8 mouse cellular contexts compared by ENCODE assay signal in genomic region chr7:4690387-4690786, GRCm38 (mm10). TPM values are rescaled to one million over a fixed set of nuclear protein-coding genes. Genes with fewer than 3 reads are reported as not detected.
A peak's percentile ranks its signal among the peaks of the same experiment; 100 is the strongest.
DNase-seq lines count a peak whose midpoint lies in the region; ATAC-seq and TF ChIP-seq lines count a peak whose summit lies in the region.

TSS of gene Brsk1 (plus strand) at chr7:4690604.

- intact Hi-C loops in heart, postnatal 36 days (cut with DNase I) = no loop called here

- peak within 1 kb of the TSS; percentile 99 for H3K9ac ChIP-seq in ES-Bruce4 (ENCODE audit: low read depth, poor library complexity, severe bottlenecking)
- H3K9ac ChIP-seq in forebrain, embryonic 14.5 days (ENCODE audit: low read length) = peak within 1 kb of the TSS; percentile 100
- peak within 1 kb of the TSS; percentile 55 for H3K9ac ChIP-seq in lung, postnatal 0 days (replicated peaks; ENCODE audit: low read depth)

- TF ChIP-seq CTCF in ES-Bruce4 (IDR thresholded peaks at IDR 0.05; ENCODE audit: low read depth, low read length) = no peak
- no peak for TF ChIP-seq CTCF in lung, postnatal 0 days (IDR thresholded peaks at IDR 0.05)

- no peaks in the 10 kb centered on the region for H3K36me3 ChIP-seq in ES-Bruce4 (ENCODE audit: control insufficient read depth, insufficient read depth, low read length, poor library complexity, severe bottlenecking)
- peaks cover 31% of the 10 kb centered on the region for H3K36me3 ChIP-seq in forebrain, embryonic 14.5 days (ENCODE audit: control insufficient read depth, insufficient read depth, low read length)
- no peaks in the 10 kb centered on the region for H3K36me3 ChIP-seq in lung, postnatal 0 days (ENCODE audit: insufficient read depth, low read length)

- no peak for TF ChIP-seq EP300 in ES-Bruce4 (IDR thresholded peaks at IDR 0.05; ENCODE audit: insufficient read depth, low read depth, low read length)
- no peak for TF ChIP-seq EP300 in lung, postnatal 0 days (IDR thresholded peaks at IDR 0.05)

- H3K27me3 ChIP-seq in ES-Bruce4 (ENCODE audit: control insufficient read depth, insufficient read depth, low read length, poor library complexity, severe bottlenecking) = no peaks in the 10 kb centered on the region
- no peaks in the 10 kb centered on the region for H3K27me3 ChIP-seq in forebrain, embryonic 14.5 days (replicated peaks; ENCODE audit: control insufficient read depth, insufficient read depth, low read length)
- no peaks in the 10 kb centered on the region for H3K27me3 ChIP-seq in lung, postnatal 0 days (replicated peaks; ENCODE audit: insufficient read depth, low read length)

- peak within 1 kb of the TSS; percentile 77 for H3K4me2 ChIP-seq in forebrain, embryonic 14.5 days (ENCODE audit: low read length)
- peak within 1 kb of the TSS; percentile 99 for H3K4me2 ChIP-seq in lung, postnatal 0 days (replicated peaks; ENCODE audit: low read depth, low read length)

- H3K27ac ChIP-seq in ES-Bruce4 (ENCODE audit: insufficient read depth, low read length) = no peak within 1 kb of the TSS
- no peak within 1 kb of the TSS for H3K27ac ChIP-seq in brown adipose tissue, adult 24 weeks (replicated peaks; ENCODE audit: low read depth, low read length)
- H3K27ac ChIP-seq in forebrain, embryonic 14.5 days (ENCODE audit: low read depth, low read length) = peak within 1 kb of the TSS; percentile 97
- 0 out of 2 replicates have a peak within 1 kb of the TSS, but pooled peaks have one; percentile 20 for H3K27ac ChIP-seq in lung, postnatal 0 days (ENCODE audit: low read length)

- no peak for TF ChIP-seq POLR2A in ES-Bruce4 (IDR thresholded peaks at IDR 0.05; ENCODE audit: insufficient read depth, low read length)

- peaks cover 5% of the 10 kb centered on the region for H3K4me1 ChIP-seq in ES-Bruce4 (ENCODE audit: control insufficient read depth, insufficient read depth, low read length)
- no peaks in the 10 kb centered on the region for H3K4me1 ChIP-seq in brown adipose tissue, adult 24 weeks (ENCODE audit: control insufficient read depth, insufficient read depth, insufficient read length, low read length)
- H3K4me1 ChIP-seq in forebrain, embryonic 14.5 days (ENCODE audit: control insufficient read depth, insufficient read depth, low read length) = peaks cover 6% of the 10 kb centered on the region
- no peaks in the 10 kb centered on the region for H3K4me1 ChIP-seq in lung, postnatal 0 days (ENCODE audit: insufficient read depth, low read depth, low read length)

- DNase-seq in forebrain, embryonic 14.5 days (ENCODE audit: low spot score) = peak; percentile 95
- peak; percentile 39 to 49 for DNase-seq in heart, postnatal 36 days
- DNase-seq in layer of hippocampus, postnatal 36 days = peak; percentile 80 to 81
- peak; percentile 78 for DNase-seq in lung, postnatal 0 days (ENCODE audit: low spot score)
- DNase-seq in retina, postnatal 7 days (ENCODE audit: low read depth, low spot score) = peak; percentile 81

- H3K9me3 ChIP-seq in ES-Bruce4 (replicated peaks; ENCODE audit: control insufficient read depth, insufficient read depth, low read length, poor library complexity, severe bottlenecking) = no peaks in the 10 kb centered on the region
- H3K9me3 ChIP-seq in forebrain, embryonic 14.5 days (replicated peaks; ENCODE audit: control insufficient read depth, low read length) = no peaks in the 10 kb centered on the region
- no peaks in the 10 kb centered on the region for H3K9me3 ChIP-seq in lung, postnatal 0 days (ENCODE audit: low read length)

- peak within 1 kb of the TSS; percentile 62 for H3K4me3 ChIP-seq in ES-Bruce4 (ENCODE audit: low read depth, low read length)
- peak within 1 kb of the TSS; percentile 18; the same call in 1 of the 2 replicates for H3K4me3 ChIP-seq in brown adipose tissue, adult 24 weeks (ENCODE audit: insufficient read depth, low read depth, low read length)
- peak within 1 kb of the TSS; percentile 97 for H3K4me3 ChIP-seq in forebrain, embryonic 14.5 days (ENCODE audit: low read depth, low read length)
- H3K4me3 ChIP-seq in lung, postnatal 0 days (ENCODE audit: low read depth, low read length) = peak within 1 kb of the TSS; percentile 57

- ATAC-seq in forebrain, embryonic 14.5 days = peak; percentile 93
- ATAC-seq in lung, postnatal 0 days = peak; percentile 74
- ATAC-seq in erythroid progenitor cell, adult 5-6 weeks (replicated peaks; ENCODE audit: low FRiP score, poor library complexity, severe bottlenecking) = no peak

- under 1% methylated on average over 9 of the region's 18 CpGs for WGBS in forebrain, embryonic 14.5 days
- 0% methylated on average over 5 of the region's 18 CpGs for WGBS in lung, postnatal 0 days

RNA-seq across cellular contexts. Expression of gene Brsk1, which starts in this region (rescaled TPM):
- polyA plus RNA-seq in ES-Bruce4 (2011; ENCODE audit: insufficient read depth, insufficient read length, low read depth, missing spikeins) = 10.9 TPM in 2 replicates
- 0.63 TPM in 2 replicates for polyA plus RNA-seq in brown adipose tissue, adult 24 weeks (2012; ENCODE audit: insufficient read depth, insufficient read length, missing spikeins)
- polyA plus RNA-seq in forebrain, embryonic 14.5 days (2014; fragmentation: Nextera tagmentation; extraction: Ambion mirVana) = 7.9 and 8.0 TPM in 2 replicates
- 1 to 10 TPM; 1.2 TPM for total RNA-seq in heart, postnatal 36 days (2021)
- total RNA-seq in layer of hippocampus, postnatal 36 days (2021) = 100 to 1,000 TPM; 325 to 344 TPM
- polyA plus RNA-seq in lung, postnatal 0 days (2015; fragmentation: Nextera tagmentation; extraction: Ambion mirVana) = 0.31 and 0.45 TPM in 2 replicates
- total RNA-seq in erythroid progenitor cell, adult 5-6 weeks (2015; ENCODE audit: low replicate concordance) = not detected in 2 replicates
- total RNA-seq in erythroid progenitor cell, adult 5-6 weeks (2017; ENCODE audit: low replicate concordance) = not detected in 2 replicates

Comparison
In these comparisons a context has a peak if more than half of its experiments do, and no peak if none do; other contexts are left out.
1. RNA of gene Brsk1 (total RNA-seq): 325 to 344 TPM in layer of hippocampus, postnatal 36 days; 1.2 TPM in heart, postnatal 36 days and not detected in erythroid progenitor cell, adult 5-6 weeks; every median in the first group is over 100 times any median in the second.
2. Peak in DNase-seq, ATAC-seq, H3K4me3 ChIP-seq, H3K27ac ChIP-seq, H3K9ac ChIP-seq and H3K4me2 ChIP-seq in lung, postnatal 0 days; RNA of the gene not detected or under 1 TPM.
3. H3K4me3 ChIP-seq: peak in every context shown above with its lines; median percentile 97 in forebrain, embryonic 14.5 days; 62 in ES-Bruce4; 57 in lung, postnatal 0 days; 18 in brown adipose tissue, adult 24 weeks.
4. DNase-seq: peak in every context shown above with its lines; median percentile 95 in forebrain, embryonic 14.5 days; 81 in retina, postnatal 7 days; 80 in layer of hippocampus, postnatal 36 days; 78 in lung, postnatal 0 days; 44 in heart, postnatal 36 days.
5. Peak in every context shown above with its lines, with median percentiles within 50 percentile points of each other: H3K9ac ChIP-seq.